22 mouse cellular contexts compared by ENCODE assay signal in the genomic region with DNA sequence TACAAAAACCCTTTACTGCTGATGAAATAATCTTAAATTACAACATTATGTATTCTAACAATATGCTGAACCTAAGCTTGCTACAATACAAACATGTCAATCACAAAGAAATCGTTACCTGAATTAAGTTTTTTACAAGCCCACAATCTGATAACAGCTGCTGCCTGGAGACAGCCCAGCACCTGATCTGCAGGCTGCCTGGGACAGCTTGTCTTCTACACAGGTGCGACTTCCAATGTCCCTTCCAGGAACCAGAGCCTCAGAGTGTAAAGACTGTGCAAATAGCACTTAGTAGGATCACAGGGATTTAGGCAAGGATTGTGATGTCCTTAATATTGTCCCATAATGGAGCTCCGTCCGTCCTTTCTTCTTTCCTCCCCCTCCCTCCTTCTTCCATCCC.
"Had no signal": no experiment of that assay in that cellular context is flagged by ENCODE, and none has a peak within 500 bp of the region (broad histone marks: within the 10 kb centered on the region; RNA-seq: fewer than 3 reads in every experiment).

No protein-coding gene starts in this region.

- H3K9ac ChIP-seq: limb, embryonic 12.5 days; limb, embryonic 13.5 days; limb, embryonic 15.5 days; liver, embryonic 12.5 days; liver, embryonic 13.5 days; liver, embryonic 14.5 days; liver, embryonic 15.5 days; liver, postnatal 0 days; lung, embryonic 14.5 days; lung, embryonic 15.5 days; midbrain, embryonic 12.5 days; midbrain, embryonic 13.5 days; midbrain, embryonic 15.5 days had no signal

- H3K9me3 ChIP-seq: limb, embryonic 10.5 days; limb, embryonic 12.5 days; limb, embryonic 13.5 days; limb, embryonic 15.5 days; liver, embryonic 12.5 days; liver, embryonic 13.5 days; liver, embryonic 15.5 days; lung, embryonic 15.5 days; megakaryocyte, embryonic 14.5 days; midbrain, embryonic 10.5 days; midbrain, embryonic 12.5 days; midbrain, embryonic 13.5 days; midbrain, embryonic 15.5 days had no signal

- H3K27me3 ChIP-seq: limb, embryonic 12.5 days; limb, embryonic 13.5 days; liver, embryonic 12.5 days; liver, embryonic 13.5 days; liver, embryonic 15.5 days; lung, embryonic 15.5 days; megakaryocyte, embryonic 14.5 days; midbrain, embryonic 12.5 days; midbrain, embryonic 15.5 days had no signal

- H3K4me1 ChIP-seq: limb, embryonic 13.5 days; limb, embryonic 15.5 days; liver, embryonic 12.5 days; liver, embryonic 13.5 days; liver, embryonic 15.5 days; lung, embryonic 15.5 days; megakaryocyte, embryonic 14.5 days had no signal

- H3K4me2 ChIP-seq: limb, embryonic 12.5 days; limb, embryonic 13.5 days; limb, embryonic 15.5 days; liver, embryonic 11.5 days; liver, embryonic 12.5 days; liver, embryonic 13.5 days; liver, embryonic 15.5 days; lung, embryonic 14.5 days; lung, embryonic 15.5 days; midbrain, embryonic 11.5 days; midbrain, embryonic 12.5 days; midbrain, embryonic 13.5 days; midbrain, embryonic 15.5 days had no signal

- H3K4me3 ChIP-seq: limb, embryonic 10.5 days; limb, embryonic 12.5 days; limb, embryonic 13.5 days; limb, embryonic 15.5 days; liver, embryonic 12.5 days; liver, embryonic 13.5 days; liver, embryonic 15.5 days; lung, embryonic 15.5 days; megakaryocyte, embryonic 14.5 days; midbrain, embryonic 10.5 days; midbrain, embryonic 12.5 days; midbrain, embryonic 13.5 days; midbrain, embryonic 15.5 days; myocyte had no signal

- ATAC-seq: liver, embryonic 12.5 days; liver, postnatal 0 days; lung, postnatal 0 days; midbrain, embryonic 13.5 days; midbrain, embryonic 15.5 days; midbrain, embryonic 16.5 days had no signal

- H3K36me3 ChIP-seq: limb, embryonic 10.5 days; limb, embryonic 12.5 days; limb, embryonic 13.5 days; limb, embryonic 15.5 days; liver, embryonic 12.5 days; liver, embryonic 13.5 days; liver, embryonic 15.5 days; lung, embryonic 15.5 days; midbrain, embryonic 10.5 days; midbrain, embryonic 12.5 days; midbrain, embryonic 13.5 days; midbrain, embryonic 15.5 days had no signal

- H3K27ac ChIP-seq: limb, embryonic 10.5 days; limb, embryonic 12.5 days; limb, embryonic 13.5 days; limb, embryonic 15.5 days; liver, embryonic 12.5 days; liver, embryonic 13.5 days; liver, embryonic 14.5 days; liver, embryonic 15.5 days; lung, embryonic 15.5 days; macrophage; midbrain, embryonic 10.5 days; midbrain, embryonic 12.5 days; midbrain, embryonic 13.5 days; midbrain, embryonic 15.5 days had no signal
